Mouse (Mus musculus) cortical plate, adult 2 months (tissue): ENCODE data around the gene Gm4791.

ENCODE experiments used
- CTCF ChIP-seq: fragments of 200-500 bp; IDR thresholded peaks from 2 replicates; pipeline ENCODE4 v1.5.1; 2011; ENCODE audit warnings: mild to moderate bottlenecking, control low read depth, low read length; ENCODE audit not compliant: insufficient read depth; ENCODE audit errors: extremely low read depth
- POLR2A ChIP-seq: fragments of 200-500 bp; IDR thresholded peaks from 2 replicates; pipeline ENCODE4 v1.6.1; 2011; ENCODE audit warnings: mild to moderate bottlenecking, low read length, control low read depth; ENCODE audit not compliant: insufficient read depth; ENCODE audit errors: extremely low read depth

DNA sequence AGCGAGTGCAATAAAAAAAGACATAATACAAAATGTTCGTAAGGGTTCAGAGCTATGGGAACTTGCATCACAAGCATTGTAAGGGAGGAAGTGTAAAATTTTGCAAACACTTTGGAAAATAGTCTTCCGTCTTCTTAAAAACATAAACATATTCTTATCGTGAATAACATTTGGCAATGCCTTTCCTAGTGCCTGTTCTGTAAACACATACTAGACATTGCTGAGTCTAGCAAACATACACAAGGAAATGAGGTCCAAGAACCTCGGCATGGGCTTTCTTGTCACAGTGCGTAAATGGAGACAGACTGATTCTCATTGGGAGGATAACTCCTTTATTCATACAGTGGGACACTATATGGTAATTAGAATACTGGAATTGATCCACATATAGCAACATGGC, 43.0 kb downstream of the Gm4791 start:
- TF ChIP-seq POLR2A = no peak
- no peak for TF ChIP-seq CTCF
